Mouse (Mus musculus) thymus, postnatal 14 days (tissue): Measurements from ENCODE around the gene Ift80.
"Not testable (repeated sequence)": the region's sequence is repeated elsewhere in the genome, so short reads cannot be mapped to it uniquely, and the experiment has no call there.

Experiments used
- DNase-seq: peaks from one replicate; pipeline ENCODE4 v3.0.0; 2021

Ift80 gene

DNA sequence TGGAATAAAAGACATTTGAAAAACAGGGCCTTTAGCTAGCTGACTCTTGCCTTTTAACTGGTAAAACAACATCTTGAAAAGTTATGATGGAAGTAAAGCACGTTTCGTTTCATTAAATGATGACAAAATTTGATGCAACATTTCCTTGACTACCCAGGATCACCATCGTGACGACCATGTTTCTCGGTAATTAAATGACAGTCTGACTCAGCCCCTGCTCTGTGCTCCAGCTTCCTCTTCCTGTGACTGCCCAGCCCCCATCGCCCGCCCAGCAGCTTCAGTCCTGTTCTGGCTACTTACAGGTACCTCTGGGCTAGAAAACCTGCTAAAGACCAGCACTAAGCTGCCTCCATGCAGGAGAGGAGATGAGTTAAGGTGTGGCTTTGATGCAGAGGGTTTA, 70.1 kb downstream of the Ift80 start:
- no peak for DNase-seq

DNA sequence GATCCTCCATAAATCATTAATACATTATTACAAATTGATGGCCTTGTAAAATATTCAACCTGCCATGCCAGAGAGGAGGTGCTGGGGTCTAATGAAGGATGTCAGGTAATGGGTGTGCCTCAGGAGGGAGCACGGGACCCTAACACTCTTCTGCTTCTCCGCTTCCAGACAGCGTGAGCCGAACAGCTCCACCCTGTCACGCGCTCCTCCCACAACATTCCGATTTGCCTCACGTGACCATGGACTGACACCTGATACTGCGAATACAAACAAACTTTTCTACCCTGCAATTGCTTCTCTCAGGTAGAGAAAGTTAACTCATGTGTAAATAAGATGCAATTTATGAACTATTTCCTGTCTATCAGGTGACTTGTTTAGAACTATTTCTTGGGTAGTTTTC, 75.8 kb downstream of the Ift80 start:
- no peak for DNase-seq

DNA sequence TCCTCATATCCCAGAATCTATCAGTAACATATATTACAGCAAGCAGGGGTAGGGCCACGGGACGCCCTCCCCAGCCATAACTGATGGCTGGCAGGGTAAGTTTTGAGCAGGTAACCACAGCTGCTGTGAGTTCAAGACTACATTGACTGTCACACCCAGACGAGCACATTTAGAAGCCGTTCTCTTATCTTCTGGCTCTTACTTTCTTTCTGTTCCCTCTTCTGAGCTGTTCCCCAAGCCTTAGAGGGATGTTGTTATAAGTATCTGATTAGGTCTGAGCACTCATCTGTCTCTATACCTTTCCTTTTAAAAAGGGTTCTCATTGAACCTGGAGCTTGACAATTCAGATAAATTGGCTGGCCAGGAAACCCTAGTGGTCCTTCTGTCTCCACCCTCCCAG, 96.9 kb downstream of the Ift80 start:
- DNase-seq = no peak

DNA sequence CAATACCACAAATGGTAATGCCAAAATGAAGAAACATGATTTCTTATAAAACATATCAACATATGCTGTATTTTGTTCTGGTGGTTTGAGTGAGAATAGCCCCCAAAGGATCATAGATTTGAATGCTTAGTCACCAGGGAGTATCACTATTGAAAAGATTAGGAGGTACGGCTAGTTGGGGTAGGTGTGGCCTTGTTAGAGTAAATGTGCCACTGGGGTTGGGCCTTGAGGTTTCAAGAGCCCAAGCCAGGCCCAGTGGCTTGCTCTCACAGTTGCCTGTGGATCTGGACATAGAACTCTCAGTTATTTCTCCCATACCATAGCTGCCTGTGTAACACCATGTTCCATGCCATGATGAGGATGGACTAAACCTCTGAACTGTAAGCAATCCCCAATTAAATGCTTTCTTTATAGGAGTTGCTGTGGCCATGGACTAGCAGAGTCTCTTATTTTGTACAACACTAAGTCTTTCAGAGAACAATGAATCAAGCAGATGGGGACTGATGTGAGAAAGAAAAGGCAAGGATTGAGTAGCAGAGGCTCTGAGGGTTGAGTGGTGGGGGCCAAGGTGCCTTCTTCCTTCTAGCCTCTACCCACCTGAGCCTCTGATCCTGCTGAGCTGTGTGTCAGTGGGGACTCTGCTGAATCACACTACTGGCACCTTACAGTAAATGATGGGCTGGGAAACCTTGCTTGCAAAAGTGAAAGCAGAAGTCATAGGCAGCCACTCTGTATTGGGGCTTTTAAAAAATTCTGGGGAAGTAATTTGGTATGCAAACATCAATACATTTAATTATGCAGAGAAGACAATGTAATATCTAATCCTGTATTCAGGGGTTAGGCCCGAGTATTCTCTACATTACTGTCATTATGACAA, 99.2 kb downstream of the Ift80 start:
- no peak for DNase-seq

DNA sequence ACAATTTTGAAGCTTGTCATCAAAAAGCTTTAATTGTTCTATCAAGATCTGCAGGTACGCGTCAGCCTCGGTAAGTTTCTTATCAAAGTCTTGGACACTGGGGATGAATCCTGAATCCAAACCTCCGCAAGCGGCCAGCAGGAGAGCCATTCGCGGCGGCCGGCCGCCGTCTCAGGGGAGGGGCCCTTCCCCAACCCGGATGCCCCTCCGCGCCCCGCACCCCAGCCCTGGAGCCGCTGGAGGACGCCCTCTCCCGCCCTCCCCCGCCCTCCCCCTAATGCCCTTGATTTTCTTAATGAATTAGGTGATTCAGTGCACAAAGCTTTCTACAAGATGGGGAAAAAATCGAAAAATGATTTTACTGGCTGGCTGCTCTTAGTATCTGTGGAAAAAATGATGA, 101.7 kb downstream of the Ift80 start:
- DNase-seq = not testable (repeated sequence)

DNA sequence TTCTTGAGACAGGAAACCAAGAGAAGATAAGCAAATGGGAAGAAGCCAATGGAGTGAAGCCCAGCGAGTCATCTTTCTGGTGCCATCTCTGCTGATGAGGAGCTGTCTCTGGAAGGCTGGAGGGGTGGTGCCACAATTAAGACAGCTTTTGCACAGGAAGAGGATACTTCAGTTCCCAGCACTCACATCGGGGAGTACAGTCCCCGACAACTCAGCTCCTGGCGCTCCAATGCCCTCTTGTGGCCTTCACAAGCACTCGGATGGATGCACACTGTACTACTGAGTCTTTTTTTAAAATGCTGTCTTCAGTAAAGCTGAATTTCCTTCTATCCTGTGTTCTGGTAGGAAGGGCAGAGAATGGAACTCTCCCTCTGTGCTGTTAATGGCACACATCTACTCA, 107.2 kb downstream of the Ift80 start:
- DNase-seq = peak; percentile 9

DNA sequence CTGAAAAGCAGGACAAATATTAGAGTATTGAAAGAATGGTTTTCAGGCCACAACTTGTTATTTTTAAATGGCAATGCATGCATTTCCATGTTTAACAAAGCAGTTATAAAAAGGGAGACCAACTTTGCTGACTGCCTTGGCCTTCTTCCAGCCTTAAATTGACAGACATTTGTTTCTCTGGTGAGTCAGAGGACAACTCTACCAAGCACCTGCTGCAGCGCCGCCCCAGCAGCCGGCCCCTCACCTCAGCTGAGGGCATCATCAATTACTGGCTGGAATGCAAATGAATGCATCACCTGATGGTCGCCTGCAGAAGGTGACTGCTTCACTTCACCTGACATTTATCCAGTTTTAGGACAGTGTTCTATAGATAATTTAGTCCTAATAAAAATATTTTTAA, 108.9 kb downstream of the Ift80 start:
- DNase-seq = no peak

DNA sequence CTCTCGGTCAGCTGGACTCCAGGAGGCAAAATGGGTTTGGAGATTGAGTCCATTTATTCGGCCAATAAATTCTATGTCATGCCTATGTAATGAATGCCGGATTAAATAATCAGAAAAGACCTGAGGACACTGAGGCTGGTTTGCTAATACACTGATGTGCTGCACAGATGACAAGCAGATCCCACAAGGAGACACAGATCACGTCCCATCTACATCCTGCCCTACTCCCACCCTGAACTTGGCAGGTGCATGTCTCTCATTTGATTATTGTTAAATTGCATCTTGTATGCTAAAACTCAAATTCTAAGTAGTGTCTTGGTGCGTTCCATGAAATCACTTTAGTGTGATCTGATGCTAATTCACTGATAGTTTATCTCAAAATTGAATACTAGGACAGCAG, 117.5 kb downstream of the Ift80 start:
- DNase-seq = no peak

DNA sequence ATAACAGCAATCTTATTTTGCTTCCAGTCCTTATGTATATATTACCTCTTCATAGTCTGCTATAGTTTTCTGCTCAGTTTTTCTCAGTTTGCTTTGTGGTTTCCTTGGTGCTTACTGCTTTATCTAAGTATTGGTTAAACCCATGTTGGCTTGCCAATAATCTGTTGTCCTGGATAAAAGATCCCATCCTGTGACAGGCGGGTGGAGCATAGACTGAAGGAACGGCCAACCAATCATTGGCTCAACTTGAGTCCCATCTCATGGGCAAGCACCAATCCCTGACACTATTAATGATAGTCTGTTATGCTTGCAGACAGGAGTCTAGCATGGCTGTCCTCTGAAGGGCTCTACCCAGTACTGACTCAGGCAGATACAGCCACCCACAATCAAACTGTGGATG, 130.3 kb downstream of the Ift80 start:
- DNase-seq = no peak

DNA sequence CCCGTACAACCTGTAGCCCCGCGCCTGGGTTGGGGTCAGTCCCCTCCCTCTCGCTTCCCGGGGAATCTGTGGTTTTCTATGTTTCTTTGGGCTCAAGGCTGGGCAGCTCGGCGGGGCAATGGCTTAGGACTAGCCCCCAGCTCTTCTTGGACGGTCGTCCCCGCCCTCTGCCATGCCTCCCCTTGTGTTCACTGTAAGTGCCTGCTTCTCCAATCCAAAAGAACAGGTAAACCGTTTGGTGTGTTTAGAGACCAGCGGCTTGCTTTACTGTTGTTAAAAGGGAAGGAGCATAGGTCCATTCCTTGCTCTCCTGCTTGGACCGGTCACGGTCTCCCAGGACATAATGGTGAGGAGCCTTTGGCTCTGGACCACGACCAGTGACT, 133.8 kb downstream of the Ift80 start:
- DNase-seq = no peak

DNA sequence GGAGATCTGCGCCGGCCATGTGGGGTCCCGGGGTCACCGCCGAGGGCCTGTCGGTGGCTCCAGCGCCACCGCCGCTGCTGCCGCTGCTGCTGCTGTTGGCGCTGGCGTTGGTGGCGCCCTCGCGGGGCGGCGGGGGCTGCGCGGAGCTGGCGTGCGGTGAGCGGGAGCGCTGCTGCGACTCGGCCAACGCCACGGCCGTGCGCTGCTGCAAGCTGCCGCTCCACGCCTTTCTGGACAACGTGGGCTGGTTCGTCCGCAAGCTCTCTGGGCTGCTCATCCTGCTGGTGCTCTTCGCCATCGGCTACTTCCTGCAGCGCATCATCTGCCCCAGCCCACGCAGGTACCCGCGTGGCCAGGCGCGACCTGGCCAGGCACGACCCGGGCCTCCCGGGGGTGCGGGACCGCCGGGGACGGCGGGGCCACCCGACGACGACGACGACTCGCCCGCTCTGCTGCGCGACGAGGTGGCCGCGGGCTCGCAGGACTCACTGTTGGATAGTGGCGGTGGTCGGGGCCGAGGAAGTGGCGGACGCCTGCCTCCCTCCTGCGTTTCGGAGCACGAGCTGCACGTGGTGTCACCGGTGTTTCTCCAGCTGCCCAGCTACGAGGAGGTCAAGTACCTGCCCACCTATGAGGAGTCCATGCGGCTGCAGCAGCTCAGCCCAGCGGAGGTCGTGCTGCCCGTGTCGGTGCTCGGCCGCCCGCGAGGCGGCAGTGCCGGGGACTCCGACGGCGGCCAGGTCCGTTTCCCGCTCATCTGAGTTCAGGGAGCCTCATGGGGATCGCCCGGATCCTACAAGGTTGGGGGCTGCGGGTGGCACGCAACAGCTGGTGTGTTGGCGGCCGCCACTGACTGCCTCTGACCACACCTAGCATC, 134.4 kb downstream of the Ift80 start:
- DNase-seq = peak; percentile 60

DNA sequence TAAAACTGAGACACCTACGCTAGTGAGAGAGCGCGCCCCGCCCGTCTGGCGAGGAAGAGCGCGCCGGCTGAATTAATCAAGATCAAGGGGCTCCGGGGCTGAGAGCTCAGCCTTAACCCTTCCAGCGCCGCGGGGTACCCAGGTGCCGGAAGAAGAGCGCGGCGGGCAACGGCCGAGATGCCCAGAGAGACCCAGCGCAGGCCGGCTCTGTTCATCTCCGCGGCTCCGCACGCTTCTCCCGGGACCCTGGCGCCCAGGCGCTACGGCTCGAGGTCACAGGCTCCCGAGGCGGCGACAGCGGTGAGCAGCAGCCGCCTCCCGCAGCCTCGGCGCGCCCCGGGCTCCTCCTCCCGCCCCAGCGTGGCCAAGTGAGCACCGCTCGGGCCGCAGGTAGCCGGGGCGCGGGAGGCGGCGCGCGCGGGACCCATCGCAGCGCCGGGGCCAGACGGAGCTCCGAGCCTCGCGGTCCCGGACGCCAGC, 135.1 kb downstream of the Ift80 start, which contains the start of gene 1110032F04Rik:
TSS of gene 1110032F04Rik (plus strand) at position 376 of the 480 bp plus-strand sequence.
- DNase-seq = peak; percentile 54

DNA sequence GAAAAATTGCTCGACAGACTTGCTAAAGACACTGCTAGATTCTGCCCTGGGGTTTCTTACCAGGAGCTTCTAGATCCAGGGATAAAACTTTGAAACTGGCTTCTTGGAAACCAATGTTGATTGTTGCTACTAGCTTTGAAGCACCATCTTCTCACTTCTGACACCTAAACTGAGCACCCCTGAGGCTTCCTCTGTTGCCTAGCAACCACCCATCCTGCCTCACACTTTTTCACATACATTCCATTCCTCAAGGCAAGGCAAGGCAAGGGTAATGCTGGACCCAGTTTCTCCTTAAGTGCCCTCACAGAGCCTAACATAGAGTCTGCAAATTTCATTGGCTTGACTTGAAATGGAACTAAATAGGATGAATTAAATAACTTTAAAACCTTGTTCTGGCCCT, 152.0 kb downstream of the Ift80 start:
- DNase-seq = no peak

DNA sequence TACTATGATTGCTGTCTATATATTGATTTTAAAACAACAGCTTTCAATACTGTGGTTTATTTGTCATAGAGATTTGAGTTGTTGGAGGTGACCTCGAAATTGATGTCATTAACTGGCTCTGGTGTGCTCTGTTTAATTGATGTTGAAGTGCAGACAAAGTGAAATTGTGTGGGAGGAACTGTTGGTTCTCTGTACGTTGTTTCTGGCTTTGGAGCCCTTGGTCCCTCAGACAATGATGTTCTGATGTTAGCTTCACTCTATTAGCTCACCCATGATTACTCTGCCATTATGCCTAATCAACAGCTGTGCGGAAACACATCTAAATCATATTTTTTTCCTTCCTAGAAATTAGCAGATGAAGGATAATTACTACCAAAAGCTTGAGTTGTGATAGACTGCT, 156.0 kb downstream of the Ift80 start:
- no peak for DNase-seq

DNA sequence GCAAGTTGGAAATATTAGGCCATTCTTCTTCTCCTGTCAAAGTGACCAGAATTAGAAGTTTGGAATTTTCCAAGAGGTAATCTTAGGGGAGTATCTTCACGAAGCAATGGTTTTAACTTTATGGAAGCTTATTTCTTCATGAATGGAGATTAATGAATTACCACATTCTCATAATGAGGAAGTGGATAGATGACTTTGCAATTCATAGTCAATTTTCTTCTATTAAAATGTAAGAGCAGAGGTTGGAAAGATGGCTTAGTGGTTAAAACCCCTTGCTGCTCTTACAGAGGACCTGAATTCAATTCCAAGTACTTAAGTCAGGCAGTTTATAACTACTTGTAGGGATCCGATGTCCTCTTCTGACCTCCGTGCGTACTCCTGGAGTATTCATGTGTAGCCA, 160.3 kb downstream of the Ift80 start:
- no peak for DNase-seq
